In genomic region chr11:98586892-98587563, GRCm38 (mm10) we compare ENCODE assay signal across 8 mouse cellular contexts. TPM values are rescaled to one million over a fixed set of nuclear protein-coding genes. Genes with fewer than 3 reads are reported as not detected.
DNase-seq lines count a peak whose midpoint lies in the region; ATAC-seq lines count a peak whose summit lies in the region.

Ormdl3 (minus strand) TSS chr11:98587368.

- peak; percentile 94 for ATAC-seq in hindbrain, embryonic 15.5 days (ENCODE audit: low FRiP score, low read depth)

- H3K4me3 ChIP-seq in hindbrain, embryonic 15.5 days, result peak within 1 kb of the TSS; percentile 99

- peak within 1 kb of the TSS; percentile 90 for H3K27ac ChIP-seq in hindbrain, embryonic 15.5 days (replicated peaks)

- DNase-seq in R1 (ENCODE audit: low read depth, low spot score), result peak; percentile 99
- DNase-seq in cerebellum, postnatal 25 days, result peak; percentile 98 to 99
- DNase-seq in frontal cortex, postnatal 36 days (ENCODE audit: low spot score in 2 of 2), result peak; percentile 98
- peak; percentile 96 for DNase-seq in left cerebral cortex, adult 11 months (ENCODE audit: low spot score)
- DNase-seq in lung, postnatal 4 days, result peak; percentile 99
- peak; percentile 92 for DNase-seq in retina, postnatal 7 days (ENCODE audit: low read depth, low spot score)
- DNase-seq in urinary bladder, adult 2 months (ENCODE audit: low spot score), result peak; percentile 96

- under 1% methylated on average over 49 of the region's 49 CpGs for WGBS in hindbrain, embryonic 15.5 days

- H3K9me3 ChIP-seq in hindbrain, embryonic 15.5 days, result no peaks in the 10 kb centered on the region

- H3K9ac ChIP-seq in hindbrain, embryonic 15.5 days, result peak within 1 kb of the TSS; percentile 88

- peak within 1 kb of the TSS; percentile 94 for H3K4me2 ChIP-seq in hindbrain, embryonic 15.5 days

- peaks cover 40% of the 10 kb centered on the region for H3K4me1 ChIP-seq in hindbrain, embryonic 15.5 days (replicated peaks)

- 0 out of 2 replicates have a peak, but pooled peaks cover 6% of the 10 kb centered on the region for H3K27me3 ChIP-seq in hindbrain, embryonic 15.5 days

- peaks cover 14% of the 10 kb centered on the region for H3K36me3 ChIP-seq in hindbrain, embryonic 15.5 days

RNA-seq across cellular contexts. Expression of gene Ormdl3, which starts in this region (rescaled TPM):
- 103 and 108 TPM in 2 replicates for polyA plus RNA-seq in hindbrain, embryonic 15.5 days (2015; fragmentation: Nextera tagmentation; extraction: Ambion mirVana)
- 57.6 and 63.7 TPM in 2 replicates for polyA plus RNA-seq in urinary bladder, adult 2 months (2012; rRNA removed)

Comparison
In these comparisons a context has a peak if more than half of its experiments do, and no peak if none do; other contexts are left out.
1. Peak in every context shown above with its lines: DNase-seq, ATAC-seq, H3K4me3 ChIP-seq and H3K27ac ChIP-seq.